ENCODE assay signal across 8 mouse cellular contexts in the genomic region with DNA sequence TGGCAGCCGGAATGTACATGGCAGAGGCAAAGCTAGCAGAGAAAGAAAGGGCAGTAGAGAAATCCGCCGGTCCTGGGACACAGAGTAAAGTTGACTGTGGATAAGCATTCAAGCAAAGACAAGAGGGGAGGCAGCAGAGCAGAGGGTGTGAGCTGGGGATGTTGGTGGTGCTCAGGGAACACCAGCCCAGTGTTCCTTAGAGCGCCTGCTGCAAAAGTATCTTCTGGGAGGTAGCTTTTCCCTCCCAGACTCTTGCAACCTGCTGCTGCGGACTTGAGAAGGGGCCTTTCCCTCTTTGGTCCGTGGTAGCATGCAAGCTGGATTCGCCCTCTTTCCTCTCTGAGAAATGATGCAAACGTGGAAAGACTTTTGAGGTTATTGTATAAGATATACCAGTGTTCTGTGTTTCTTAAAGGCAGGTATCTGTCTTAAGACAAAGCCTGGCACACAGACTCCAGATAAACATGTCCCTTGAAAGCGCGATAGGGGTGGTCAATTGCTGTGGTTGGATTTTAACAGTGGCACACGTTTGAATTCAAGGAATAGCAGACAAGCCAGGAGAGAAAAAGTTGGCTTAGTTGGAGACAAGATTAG. TPM values are rescaled to one million over a fixed set of nuclear protein-coding genes. Genes with fewer than 3 reads are reported as not detected.
DNase-seq lines count a peak whose midpoint lies in the region; ATAC-seq and TF ChIP-seq lines count a peak whose summit lies in the region.

No protein-coding gene starts in this region.

- peaks cover 7% of the 10 kb centered on the region for H3K36me3 ChIP-seq in heart, postnatal 0 days (replicated peaks; ENCODE audit: control insufficient read depth, insufficient read depth, low read length)
- peaks cover 9% of the 10 kb centered on the region for H3K36me3 ChIP-seq in hindbrain, embryonic 15.5 days
- no peaks in the 10 kb centered on the region; the same call in 1 of the 2 replicates for H3K36me3 ChIP-seq in midbrain, embryonic 15.5 days (replicated peaks)

- TF ChIP-seq EP300 in heart, postnatal 0 days (IDR thresholded peaks at IDR 0.05; ENCODE audit: low read depth), result no peak

- H3K9ac ChIP-seq in heart, postnatal 0 days (replicated peaks; ENCODE audit: low read depth, low read length), result peak overlapping the region; percentile 79; the same call in 1 of the 2 replicates
- H3K9ac ChIP-seq in hindbrain, embryonic 15.5 days, result peak overlapping the region; percentile 80
- peak overlapping the region; percentile 75 for H3K9ac ChIP-seq in midbrain, embryonic 15.5 days

- WGBS in heart, postnatal 0 days, result 30% methylated on average over 11 of the region's 11 CpGs
- WGBS in hindbrain, embryonic 15.5 days, result 43% methylated on average over 11 of the region's 11 CpGs
- 27% methylated on average over 11 of the region's 11 CpGs for WGBS in midbrain, embryonic 15.5 days

- H3K4me3 ChIP-seq in heart, postnatal 0 days (ENCODE audit: low read depth, low read length), result peak overlapping the region; percentile 79
- peak overlapping the region; percentile 77 for H3K4me3 ChIP-seq in brown adipose tissue, adult 24 weeks (ENCODE audit: insufficient read depth, low read depth, low read length)
- H3K4me3 ChIP-seq in hindbrain, embryonic 15.5 days, result peak overlapping the region; percentile 86
- peak overlapping the region; percentile 78 for H3K4me3 ChIP-seq in midbrain, embryonic 15.5 days

- 0 out of 2 replicates have a peak, but pooled peaks cover 8% of the 10 kb centered on the region for H3K27me3 ChIP-seq in heart, postnatal 0 days (ENCODE audit: control insufficient read depth, insufficient read depth, low read length)
- no peaks in the 10 kb centered on the region for H3K27me3 ChIP-seq in hindbrain, embryonic 15.5 days
- no peaks in the 10 kb centered on the region for H3K27me3 ChIP-seq in midbrain, embryonic 15.5 days (replicated peaks)

- no peak for DNase-seq in heart, postnatal 0 days (ENCODE audit: low spot score)
- DNase-seq in heart, adult 8-10 months (ENCODE audit: low spot score), result no peak
- DNase-seq in layer of hippocampus, postnatal 25 days (ENCODE audit: extremely low spot score in 1 of 2, low spot score in 1 of 2), result no peak
- DNase-seq in embryo, embryonic 10.5 days (ENCODE audit: low spot score), result no peak
- DNase-seq in layer of hippocampus, postnatal 10 days (ENCODE audit: low spot score in 2 of 2), result no peak

- no peaks in the 10 kb centered on the region for H3K9me3 ChIP-seq in heart, postnatal 0 days (replicated peaks; ENCODE audit: control insufficient read depth, low read length)
- no peaks in the 10 kb centered on the region for H3K9me3 ChIP-seq in hindbrain, embryonic 15.5 days
- H3K9me3 ChIP-seq in midbrain, embryonic 15.5 days, result no peaks in the 10 kb centered on the region

- H3K4me2 ChIP-seq in heart, postnatal 0 days (ENCODE audit: low read depth, low read length), result peak overlapping the region; percentile 92
- peak overlapping the region; percentile 71 for H3K4me2 ChIP-seq in hindbrain, embryonic 15.5 days
- peak overlapping the region; percentile 76 for H3K4me2 ChIP-seq in midbrain, embryonic 15.5 days

- H3K27ac ChIP-seq in heart, postnatal 0 days (ENCODE audit: low read depth), result peak overlapping the region; percentile 91
- no peak overlapping the region for H3K27ac ChIP-seq in brown adipose tissue, adult 24 weeks (replicated peaks; ENCODE audit: low read depth, low read length)
- peak overlapping the region; percentile 91 for H3K27ac ChIP-seq in hindbrain, embryonic 15.5 days (replicated peaks)
- peak overlapping the region; percentile 90 for H3K27ac ChIP-seq in midbrain, embryonic 15.5 days

- no peak for ATAC-seq in heart, postnatal 0 days (ENCODE audit: insufficient read depth, low read depth)
- ATAC-seq in hindbrain, embryonic 15.5 days (ENCODE audit: low FRiP score, low read depth), result no peak
- peak; percentile 10; the same call in 1 of the 2 replicates for ATAC-seq in midbrain, embryonic 15.5 days (replicated peaks)

- TF ChIP-seq CTCF in heart, postnatal 0 days (IDR thresholded peaks at IDR 0.05; ENCODE audit: low read depth), result no peak

- peaks cover 32% of the 10 kb centered on the region for H3K4me1 ChIP-seq in heart, postnatal 0 days (ENCODE audit: control insufficient read depth, insufficient read depth)
- no peaks in the 10 kb centered on the region for H3K4me1 ChIP-seq in brown adipose tissue, adult 24 weeks (ENCODE audit: control insufficient read depth, insufficient read depth, insufficient read length, low read length)
- H3K4me1 ChIP-seq in hindbrain, embryonic 15.5 days (replicated peaks), result peaks cover 23% of the 10 kb centered on the region
- peaks cover 25% of the 10 kb centered on the region for H3K4me1 ChIP-seq in midbrain, embryonic 15.5 days

RNA-seq across cellular contexts. Expression of gene Senp1, which starts 14.3 kb away (rescaled TPM):
- total RNA-seq in heart, postnatal 0 days (2014; rRNA removed; ENCODE audit: low replicate concordance), result 13.3 and 16.7 TPM in 2 replicates
- polyA plus RNA-seq in heart, postnatal 0 days (2015; fragmentation: Nextera tagmentation; extraction: Ambion mirVana), result 8.0 and 10.1 TPM in 2 replicates
- 1 to 10 TPM; 8.4 to 9.5 (median 8.7) TPM for total RNA-seq in heart, adult 8-10 months (2022)
- 6.0 and 7.7 TPM in 2 replicates for polyA plus RNA-seq in brown adipose tissue, adult 24 weeks (2012; ENCODE audit: insufficient read depth, insufficient read length, missing spikeins)
- polyA plus RNA-seq in hindbrain, embryonic 15.5 days (2015; fragmentation: Nextera tagmentation; extraction: Ambion mirVana), result 19.3 and 21.3 TPM in 2 replicates
- polyA plus RNA-seq in midbrain, embryonic 15.5 days (2015; fragmentation: Nextera tagmentation; extraction: Ambion mirVana), result 23.2 and 24.3 TPM in 2 replicates
- total RNA-seq in layer of hippocampus, postnatal 25 days (2021), result 10 to 100 TPM; 10.8 to 12.6 TPM
- 10 to 100 TPM; 14.2 to 17.5 TPM for total RNA-seq in layer of hippocampus, postnatal 10 days (2021)

RNA-seq across cellular contexts. Expression of gene Pfkm, which starts 15.4 kb away (rescaled TPM):
- 216 and 219 TPM in 2 replicates for total RNA-seq in heart, postnatal 0 days (2014; rRNA removed; ENCODE audit: low replicate concordance)
- polyA plus RNA-seq in heart, postnatal 0 days (2015; fragmentation: Nextera tagmentation; extraction: Ambion mirVana), result 205 and 213 TPM in 2 replicates
- total RNA-seq in heart, adult 8-10 months (2022), result 1,000 to 10,000 TPM in 1 of 4 experiments, 100 to 1,000 TPM in 3; 958 to 1,060 (median 998) TPM
- 55.0 and 67.2 TPM in 2 replicates for polyA plus RNA-seq in brown adipose tissue, adult 24 weeks (2012; ENCODE audit: insufficient read depth, insufficient read length, missing spikeins)
- polyA plus RNA-seq in hindbrain, embryonic 15.5 days (2015; fragmentation: Nextera tagmentation; extraction: Ambion mirVana), result 87.6 and 90.0 TPM in 2 replicates
- 91.6 and 94.5 TPM in 2 replicates for polyA plus RNA-seq in midbrain, embryonic 15.5 days (2015; fragmentation: Nextera tagmentation; extraction: Ambion mirVana)
- 100 to 1,000 TPM; 348 to 370 TPM for total RNA-seq in layer of hippocampus, postnatal 25 days (2021)
- 100 to 1,000 TPM; 237 to 251 TPM for total RNA-seq in layer of hippocampus, postnatal 10 days (2021)

RNA-seq across cellular contexts. Expression of gene Asb8, which starts 57.6 kb away (rescaled TPM):
- total RNA-seq in heart, postnatal 0 days (2014; rRNA removed; ENCODE audit: low replicate concordance), result 99.6 and 158 TPM in 2 replicates
- 95.6 and 111 TPM in 2 replicates for polyA plus RNA-seq in heart, postnatal 0 days (2015; fragmentation: Nextera tagmentation; extraction: Ambion mirVana)
- total RNA-seq in heart, adult 8-10 months (2022), result 100 to 1,000 TPM; 116 to 127 (median 119) TPM
- 31.3 and 32.9 TPM in 2 replicates for polyA plus RNA-seq in brown adipose tissue, adult 24 weeks (2012; ENCODE audit: insufficient read depth, insufficient read length, missing spikeins)
- 58.4 and 60.7 TPM in 2 replicates for polyA plus RNA-seq in hindbrain, embryonic 15.5 days (2015; fragmentation: Nextera tagmentation; extraction: Ambion mirVana)
- polyA plus RNA-seq in midbrain, embryonic 15.5 days (2015; fragmentation: Nextera tagmentation; extraction: Ambion mirVana), result 60.5 and 63.3 TPM in 2 replicates
- 10 to 100 TPM; 48.7 to 53.0 TPM for total RNA-seq in layer of hippocampus, postnatal 25 days (2021)
- total RNA-seq in layer of hippocampus, postnatal 10 days (2021), result 10 to 100 TPM; 40.8 to 40.9 TPM

RNA-seq across cellular contexts. Expression of gene Ccdc184, which starts 59.2 kb away (rescaled TPM):
- total RNA-seq in heart, postnatal 0 days (2014; rRNA removed; ENCODE audit: low replicate concordance), result 0.92 and 1.9 TPM in 2 replicates
- 0.63 and 0.89 TPM in 2 replicates for polyA plus RNA-seq in heart, postnatal 0 days (2015; fragmentation: Nextera tagmentation; extraction: Ambion mirVana)
- under 1 TPM; 0.41 to 0.84 (median 0.66) TPM for total RNA-seq in heart, adult 8-10 months (2022)
- not detected in 2 replicates for polyA plus RNA-seq in brown adipose tissue, adult 24 weeks (2012; ENCODE audit: insufficient read depth, insufficient read length, missing spikeins)
- 103 and 113 TPM in 2 replicates for polyA plus RNA-seq in hindbrain, embryonic 15.5 days (2015; fragmentation: Nextera tagmentation; extraction: Ambion mirVana)
- polyA plus RNA-seq in midbrain, embryonic 15.5 days (2015; fragmentation: Nextera tagmentation; extraction: Ambion mirVana), result 113 and 118 TPM in 2 replicates
- total RNA-seq in layer of hippocampus, postnatal 25 days (2021), result 10 to 100 TPM; 10.9 to 12.4 TPM
- 10 to 100 TPM; 31.3 to 32.1 TPM for total RNA-seq in layer of hippocampus, postnatal 10 days (2021)
